Mouse (Mus musculus): ENCODE results near the gene Fbxw26.
"Not testable (repeated sequence)": the region's sequence is repeated elsewhere in the genome, so short reads cannot be mapped to it uniquely, and the experiment has no call there.

GRCm38 (mm10) chr9:109766841-109767240 lies 21.0 kb upstream of the Fbxw26 start:
- not testable (repeated sequence) for TF ChIP-seq CTCF (IDR thresholded peaks at IDR 0.05; ENCODE audit: borderline replicate concordance, control insufficient read depth, extremely low read depth, insufficient read depth, low read length, poor library complexity); POLR2A (IDR thresholded peaks at IDR 0.05; ENCODE audit: control insufficient read depth, extremely low read depth, insufficient read depth, low read length, poor library complexity)

Measured in thymus, adult 2 months (tissue).